Mouse (Mus musculus) left cerebral cortex, adult 8-10 months (tissue): ENCODE results near the gene Wdr34. TPM values are rescaled to one million over a fixed set of nuclear protein-coding genes. Genes with fewer than 3 reads are reported as not detected.

ENCODE experiments used
- DNase-seq, 2 experiments: peaks; one replicate each; pipeline ENCODE4 v3.0.0; 2022; ENCODE audit warnings: low spot score in 2 of 2
- microRNA-seq, 2 experiments: library from miRNA; unstranded; fragments of <30 nt; microRNA quantifications; one replicate each; pipeline ENCODE4 v1.2.0; 2022
- total RNA-seq, 4 experiments: library from RNA; stranded (reverse); gene quantifications; 2 replicates each; pipeline ENCODE4 v1.2.4; 2022

Wdr34 gene
- total RNA-seq, 4 experiments from 2014 or later: 38.7 to 43.4 (median 42.1) TPM

DNA sequence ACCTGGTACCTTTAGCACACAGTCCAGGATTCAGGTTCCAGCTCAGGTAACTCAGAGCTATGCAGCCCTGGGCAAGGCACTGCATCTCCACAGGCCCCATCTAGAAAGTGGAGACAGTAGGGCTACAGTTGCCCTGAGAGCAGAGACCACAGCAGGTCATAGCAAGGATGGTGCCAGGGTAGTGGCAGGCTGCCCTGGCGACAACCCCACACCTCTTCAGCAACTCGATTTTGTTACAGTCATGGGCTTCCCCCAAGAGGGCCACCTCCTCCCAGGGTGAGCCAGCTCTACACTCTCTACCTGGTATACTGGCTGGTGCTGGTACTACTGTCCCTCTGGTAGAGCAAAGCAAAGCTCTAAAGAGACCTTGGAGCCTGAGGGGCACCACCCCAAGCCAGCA lies 10.9 kb downstream of the Wdr34 start:
- no peak for DNase-seq

DNA sequence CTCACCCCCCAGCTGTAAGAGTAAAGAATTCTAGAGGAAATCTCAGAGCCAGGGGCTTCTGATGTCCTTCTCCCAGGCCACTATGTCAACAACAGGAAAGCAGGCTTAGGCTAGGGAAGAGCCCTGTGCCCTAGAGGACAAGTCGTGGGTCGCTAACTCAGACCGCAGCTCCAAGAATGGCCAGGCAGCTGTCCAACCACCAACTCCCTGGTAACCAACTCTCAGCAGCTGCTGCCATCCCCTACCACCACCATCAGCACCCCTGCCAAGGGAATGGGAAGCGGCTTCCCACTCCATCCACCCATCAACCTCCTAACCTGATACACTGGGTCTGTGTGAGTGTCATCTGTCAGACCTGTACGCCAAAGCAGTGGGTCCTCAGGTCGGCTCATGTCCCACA lies 15.7 kb downstream of the Wdr34 start:
- no peak for DNase-seq

DNA sequence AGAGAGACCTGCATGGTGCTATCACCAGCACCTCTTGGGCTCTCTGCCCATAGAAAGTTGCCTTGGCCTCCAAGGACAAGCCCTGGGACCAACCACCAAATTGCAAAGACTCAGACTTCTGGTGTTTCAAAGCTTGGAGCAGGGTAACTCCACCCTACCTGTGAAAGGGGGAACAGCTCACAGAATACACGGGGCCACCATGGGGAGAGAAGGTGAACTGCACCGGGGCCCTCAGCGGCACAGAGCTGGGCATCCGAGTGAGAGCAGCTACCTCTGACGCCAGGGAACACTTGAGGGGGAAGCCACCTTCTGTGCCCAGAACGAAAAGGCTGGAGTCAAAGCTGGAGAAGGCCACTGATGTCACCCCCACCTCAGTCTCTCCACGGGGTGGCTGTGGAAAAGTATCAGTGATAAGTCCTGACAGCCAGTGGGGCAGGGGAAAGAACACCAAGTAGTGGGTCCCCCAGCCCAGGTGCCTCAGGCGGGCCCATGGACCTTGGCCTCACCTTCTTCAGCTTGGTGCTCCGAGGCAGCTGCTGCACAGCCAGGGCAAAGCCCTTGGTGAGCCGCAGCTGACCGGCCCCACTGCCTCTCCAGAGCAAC lies 16.3 kb downstream of the Wdr34 start:
- DNase-seq: no peak

DNA sequence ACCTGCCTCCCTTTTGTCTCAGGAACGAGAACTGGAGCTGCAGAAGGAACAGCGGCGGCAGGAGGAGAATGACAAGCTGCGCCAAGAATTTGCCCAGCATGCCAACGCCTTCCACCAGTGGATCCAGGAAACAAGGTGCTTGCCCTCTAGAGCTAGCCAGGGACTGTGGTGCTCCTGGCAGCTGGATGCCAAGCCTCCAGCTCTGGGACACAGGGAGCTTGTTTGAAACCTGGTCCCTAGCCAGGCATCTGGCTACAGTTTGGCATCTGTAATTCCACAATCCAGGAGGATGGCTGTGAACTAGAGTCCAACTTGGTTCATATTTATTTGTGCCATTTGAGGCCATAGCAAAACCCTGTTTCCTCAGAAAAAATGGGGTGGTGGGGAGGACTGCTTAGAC lies 21.7 kb downstream of the Wdr34 start:
- no peak for DNase-seq

DNA sequence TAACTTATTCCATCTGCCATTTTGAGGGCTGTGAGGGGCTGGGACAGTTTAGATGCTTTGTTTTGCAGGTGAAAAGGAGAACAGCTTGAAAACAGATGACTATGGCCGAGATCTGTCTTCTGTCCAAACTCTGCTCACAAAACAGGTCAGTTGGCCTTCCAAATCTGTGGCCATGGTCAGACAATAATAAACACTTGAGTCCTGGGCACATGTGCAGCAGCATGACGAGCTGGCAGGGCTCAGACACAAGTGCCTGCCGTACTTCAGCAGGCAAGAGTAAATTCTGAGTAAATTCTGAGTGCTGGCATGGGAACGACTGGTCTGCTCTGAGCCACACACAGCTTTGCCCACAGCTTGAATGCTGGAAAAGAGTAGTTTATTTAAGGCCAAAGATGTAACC lies 23.2 kb downstream of the Wdr34 start:
- DNase-seq: no peak

DNA sequence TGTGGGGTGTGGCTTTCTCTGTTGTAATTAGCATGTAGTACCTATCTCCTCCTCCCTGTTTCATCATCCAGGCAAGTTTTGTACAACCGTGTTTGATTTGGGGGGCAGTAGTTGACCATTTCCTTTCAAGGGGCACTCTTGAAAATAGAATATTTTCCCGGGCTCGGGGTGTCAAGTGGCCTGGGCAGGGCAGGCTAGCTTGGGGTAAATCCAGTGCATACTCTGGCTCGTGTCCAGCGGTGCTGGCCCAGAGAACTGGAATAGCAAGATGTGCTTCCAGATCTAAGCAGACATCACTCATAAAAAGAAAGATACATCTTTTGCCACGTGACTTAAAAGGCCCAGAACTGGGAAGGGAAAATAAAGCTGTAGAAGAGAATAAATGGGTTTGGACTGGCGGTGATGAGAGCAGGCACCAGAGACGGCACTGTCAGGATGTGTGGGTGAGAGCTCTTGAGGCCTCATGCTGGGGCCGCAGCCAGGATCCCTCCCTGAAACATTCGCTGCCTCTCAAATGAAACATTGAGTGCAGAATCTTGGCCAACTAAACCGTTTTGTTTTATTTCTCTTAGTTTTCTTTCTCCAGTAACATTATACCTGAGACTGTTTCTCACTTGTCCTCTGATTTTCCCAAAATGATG lies 34.2 kb downstream of the Wdr34 start:
- DNase-seq: no peak

DNA sequence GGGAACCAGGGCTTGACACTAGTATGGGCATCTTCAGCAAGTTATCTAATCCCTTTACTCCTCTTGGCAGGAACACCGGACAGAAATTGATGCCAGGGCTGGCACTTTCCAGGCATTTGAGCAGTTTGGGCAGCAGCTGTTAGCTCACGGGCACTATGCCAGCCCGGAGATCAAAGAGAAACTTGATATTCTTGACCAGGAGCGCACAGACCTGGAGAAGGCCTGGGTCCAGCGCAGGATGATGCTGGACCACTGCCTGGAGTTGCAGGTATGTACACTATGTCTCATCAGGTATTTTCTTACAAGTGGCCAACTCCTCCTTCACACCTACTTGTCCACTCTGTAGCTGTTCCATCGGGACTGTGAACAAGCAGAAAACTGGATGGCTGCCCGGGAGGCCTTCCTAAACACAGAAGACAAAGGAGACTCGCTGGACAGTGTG lies 37.8 kb downstream of the Wdr34 start:
- DNase-seq: no peak

DNA sequence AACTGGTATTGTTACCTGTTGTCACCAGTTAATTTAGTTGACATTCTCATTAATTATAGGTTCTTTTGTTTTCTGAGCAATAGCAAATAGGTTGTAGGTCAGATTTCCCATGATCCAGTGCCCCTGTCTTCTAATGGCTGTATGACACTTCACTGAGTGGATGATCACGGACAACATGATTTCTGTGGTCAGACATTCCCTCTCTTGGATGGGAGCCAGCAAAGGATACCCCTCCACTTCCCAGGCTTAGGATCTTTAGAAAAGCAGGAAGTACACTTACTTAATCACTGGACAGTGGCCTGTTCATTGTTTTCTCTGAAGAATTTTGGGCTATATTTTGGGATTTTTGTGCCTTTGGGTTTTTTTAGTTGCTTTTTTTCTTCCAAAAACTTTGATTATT lies 39.6 kb downstream of the Wdr34 start:
- DNase-seq: no peak

DNA sequence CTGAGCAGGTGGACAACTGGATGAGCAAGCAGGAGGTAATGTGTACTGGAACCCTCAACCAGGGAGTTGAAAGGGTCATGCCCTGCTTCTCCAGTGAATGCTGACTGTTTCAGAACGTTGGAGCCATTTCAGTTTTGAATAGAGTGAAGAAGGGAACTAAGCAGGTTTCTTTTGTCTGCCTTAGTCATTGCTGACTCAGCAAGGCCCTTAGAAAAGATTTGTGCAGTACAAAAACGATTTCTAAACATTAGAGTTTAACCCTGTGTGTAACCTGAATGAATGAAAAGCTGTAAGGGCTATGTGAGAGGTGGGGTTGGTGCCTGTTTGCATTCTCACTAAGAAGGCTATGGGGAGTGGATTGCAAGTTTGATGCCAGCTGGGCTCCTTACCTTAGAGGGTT lies 56.7 kb downstream of the Wdr34 start:
- DNase-seq: no peak

Small RNA genes lying within 50 kb of the gene (microRNA-seq; reads per million reads assigned to microRNA genes)
- gene Mir6997: 1.9 to 2.6 reads per million in 2 experiments

Other genes with a start within 250 kb of the Wdr34 start
- 10 to 100 TPM; 73.1 to 75.0 (median 74.0) TPM for gene Slc27a4, start 246.2 kb downstream of the Wdr34 start, total RNA-seq
- 10 to 100 TPM; 52.1 to 65.1 (median 59.8) TPM for gene Urm1, start 228.8 kb downstream of the Wdr34 start, total RNA-seq
- 10 to 100 TPM in 3 of 4 experiments, 1 to 10 TPM in 1; 7.7 to 11.6 (median 11.0) TPM for gene Cercam, start 179.7 kb downstream of the Wdr34 start, total RNA-seq
- 100 to 1,000 TPM in 1 of 4 experiments, 10 to 100 TPM in 3; 85.4 to 106 (median 97.1) TPM for gene Odf2, start 159.7 kb downstream of the Wdr34 start, total RNA-seq
- gene Gle1, start 113.5 kb downstream of the Wdr34 start, total RNA-seq: 10 to 100 TPM; 45.2 to 52.4 (median 48.4) TPM
- 100 to 1,000 TPM; 738 to 833 (median 788) TPM for gene Sptan1, start 83.3 kb downstream of the Wdr34 start, total RNA-seq
- 100 to 1,000 TPM; 190 to 221 (median 207) TPM for gene Set, start 8.5 kb upstream of the Wdr34 start, total RNA-seq
- 1 to 10 TPM; 1.9 to 4.5 (median 2.3) TPM for gene Pkn3, start 28.8 kb upstream of the Wdr34 start, total RNA-seq
- gene Zdhhc12, start 44.8 kb upstream of the Wdr34 start, total RNA-seq: 10 to 100 TPM in 1 of 4 experiments, 1 to 10 TPM in 3; 6.8 to 10.5 (median 8.9) TPM
- 100 to 1,000 TPM; 141 to 144 (median 142) TPM for gene Zer1, start 75.7 kb upstream of the Wdr34 start, total RNA-seq
- gene Tbc1d13, start 84.9 kb upstream of the Wdr34 start, total RNA-seq: 10 to 100 TPM; 46.3 to 59.3 (median 49.1) TPM
- 10 to 100 TPM; 18.8 to 23.6 (median 22.9) TPM for gene Endog, start 122.6 kb upstream of the Wdr34 start, total RNA-seq
- 10 to 100 TPM; 30.7 to 36.2 (median 31.6) TPM for gene Spout1, start 129.6 kb upstream of the Wdr34 start, total RNA-seq
- 10 to 100 TPM; 15.3 to 16.8 (median 16.1) TPM for gene Kyat1, start 157.0 kb upstream of the Wdr34 start, total RNA-seq
- gene Lrrc8a, start 188.8 kb upstream of the Wdr34 start, total RNA-seq: 10 to 100 TPM; 59.1 to 67.0 (median 61.5) TPM
- gene Gm28035, start 191.7 kb upstream of the Wdr34 start, total RNA-seq: 1 to 10 TPM; 3.8 to 8.8 (median 5.5) TPM
- gene Phyhd1, start 217.3 kb upstream of the Wdr34 start, total RNA-seq: 10 to 100 TPM; 16.6 to 22.2 (median 19.5) TPM
- gene Gm28038, start 232.2 kb upstream of the Wdr34 start, total RNA-seq: not detected
- 10 to 100 TPM; 23.3 to 27.7 (median 25.2) TPM for gene Dolk, start 237.5 kb upstream of the Wdr34 start, total RNA-seq
- 10 to 100 TPM; 16.7 to 23.0 (median 19.6) TPM for gene Nup188, start 237.5 kb upstream of the Wdr34 start, total RNA-seq